Mouse (Mus musculus) T-helper 17 cell (primary cell): ENCODE results near the gene Cep57l1.

Experiments
- in situ Hi-C, 2 experiments: fragments of 300-600 bp; cut with MboI, MseI; formaldehyde crosslinking; loops; 1 replicate in 1 of 2; 2 replicates in 1 of 2; pipeline ENCODE4 v1.15.1; 2025; ENCODE audit warnings: high pct_unique_total_duplicates in 2 of 2

Cep57l1 gene

GRCm38 (mm10) chr10:41749306-41749705, 60.4 kb downstream of the Cep57l1 start:
- in situ Hi-C loops, result no loop called here

DNA sequence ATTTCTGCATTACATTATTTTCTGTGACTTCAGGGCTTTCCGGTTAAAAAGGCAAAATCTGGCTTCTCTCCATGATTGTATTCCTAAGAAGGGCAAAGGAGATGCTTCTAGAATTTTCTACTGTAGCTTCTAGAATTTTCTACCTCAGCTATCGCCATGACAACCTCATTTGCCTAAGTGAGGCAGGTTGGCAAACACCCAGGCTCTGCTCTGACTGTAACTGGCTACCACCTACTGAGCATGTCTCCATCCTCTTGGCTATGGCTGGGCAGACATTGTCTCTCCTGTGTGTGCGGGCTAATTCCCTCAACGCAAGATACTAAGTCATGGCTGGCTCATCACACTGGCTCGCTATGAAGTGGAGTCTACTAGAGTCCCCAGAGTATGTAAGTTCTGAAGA, 63.1 kb downstream of the Cep57l1 start:
- in situ Hi-C loops, result no loop called here

DNA sequence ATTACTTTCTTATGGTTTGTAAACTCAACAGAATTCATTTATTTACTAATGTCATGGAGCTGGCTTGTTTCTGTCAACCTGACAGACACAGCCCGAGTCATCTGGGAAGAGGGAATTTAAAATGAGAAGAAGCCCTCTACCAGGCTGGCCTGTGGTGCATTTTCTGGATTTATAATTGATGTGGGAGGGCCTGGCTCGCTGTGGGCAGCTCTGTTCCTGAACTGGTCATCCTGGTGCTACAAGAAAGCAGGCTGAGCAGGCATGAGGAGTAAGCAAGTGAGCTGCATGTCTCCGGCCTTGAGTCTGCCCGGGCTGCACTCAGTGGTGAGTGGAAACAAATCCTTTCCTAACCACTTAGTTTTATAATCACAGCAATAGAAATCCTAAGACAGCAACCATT, 65.7 kb downstream of the Cep57l1 start:
- in situ Hi-C loops, result no loop called here

DNA sequence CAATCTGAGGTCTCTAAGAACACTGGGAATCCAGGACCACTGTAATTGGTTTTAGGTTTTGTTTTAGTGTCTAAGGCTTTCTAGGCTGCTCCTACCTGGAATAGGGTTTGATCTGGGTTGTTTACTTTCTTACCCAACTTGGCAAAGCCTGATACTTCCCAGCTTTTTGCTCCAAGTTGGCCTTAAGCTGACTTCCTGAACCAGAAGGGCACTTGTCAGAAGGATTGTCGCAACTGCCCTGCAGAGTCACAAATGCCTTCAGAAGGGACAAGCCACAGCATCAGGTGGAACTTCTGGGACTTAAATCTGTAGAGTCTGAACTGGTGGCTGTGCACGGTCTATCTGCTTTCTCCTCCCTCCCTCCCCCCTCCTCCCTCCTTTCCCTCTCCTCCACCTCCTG, 69.5 kb downstream of the Cep57l1 start:
- in situ Hi-C loops, result no loop called here

- in situ Hi-C loops, result no loop called here
Measured at GRCm38 (mm10) chr10:41737245-41737644, 72.4 kb downstream of the Cep57l1 start.

DNA sequence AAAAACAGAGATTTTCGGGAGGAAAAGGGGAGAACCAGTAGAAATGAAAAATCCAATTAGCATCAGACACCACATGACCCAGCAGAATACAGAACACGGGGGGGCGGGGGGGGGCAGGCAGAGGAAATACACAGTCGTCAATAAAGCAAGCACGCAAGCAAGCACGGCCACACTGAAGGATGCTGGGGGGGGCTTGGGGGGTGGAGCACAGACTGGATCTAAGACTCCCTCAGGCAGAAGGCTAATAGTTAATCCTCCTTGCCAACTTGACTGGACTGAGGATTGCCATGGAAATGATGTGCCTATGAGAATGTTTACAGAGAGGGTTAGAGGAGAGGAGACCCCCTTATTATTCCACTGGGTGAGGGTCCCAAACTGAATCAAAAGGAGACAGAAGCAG, 74.3 kb downstream of the Cep57l1 start:
- in situ Hi-C loops, result no loop called here

DNA sequence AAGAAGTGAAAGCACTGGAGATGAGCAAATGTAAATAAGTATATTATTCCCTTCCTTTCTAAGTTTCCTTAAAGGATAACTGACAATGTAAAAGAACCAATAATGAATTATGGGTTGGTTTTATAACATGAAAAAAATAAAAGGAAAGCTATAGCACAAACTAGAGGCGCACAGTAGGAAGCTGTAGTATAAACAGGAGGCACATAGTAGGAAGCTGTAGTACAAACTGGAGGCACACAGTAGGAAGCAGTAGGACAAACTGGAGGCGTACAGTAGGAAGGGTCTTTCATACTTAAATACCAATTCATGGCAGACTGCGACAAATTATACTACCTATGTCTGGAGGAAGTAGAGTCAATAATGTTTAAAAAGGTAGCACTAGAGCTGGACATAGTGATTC, 76.5 kb downstream of the Cep57l1 start:
- in situ Hi-C loops, result no loop called here

DNA sequence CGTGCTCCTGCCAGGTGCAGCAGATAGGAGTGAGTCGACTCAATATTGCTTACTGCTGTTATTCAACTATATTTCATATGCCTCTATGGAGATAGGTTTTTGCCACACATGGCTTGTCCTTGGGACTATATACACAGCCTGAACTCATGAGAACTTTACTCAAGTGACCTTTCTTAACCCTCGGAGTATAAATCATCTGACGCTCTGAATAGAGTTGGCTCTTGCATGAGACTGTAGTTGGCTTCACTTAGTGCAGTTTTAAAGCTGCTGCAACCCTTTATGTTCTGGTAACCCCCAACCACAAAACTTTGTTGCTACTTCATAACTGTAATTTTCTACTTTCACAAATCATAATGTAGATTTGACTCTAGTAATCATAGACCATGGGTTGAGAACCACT, 77.7 kb downstream of the Cep57l1 start:
- in situ Hi-C loops, result no loop called here

DNA sequence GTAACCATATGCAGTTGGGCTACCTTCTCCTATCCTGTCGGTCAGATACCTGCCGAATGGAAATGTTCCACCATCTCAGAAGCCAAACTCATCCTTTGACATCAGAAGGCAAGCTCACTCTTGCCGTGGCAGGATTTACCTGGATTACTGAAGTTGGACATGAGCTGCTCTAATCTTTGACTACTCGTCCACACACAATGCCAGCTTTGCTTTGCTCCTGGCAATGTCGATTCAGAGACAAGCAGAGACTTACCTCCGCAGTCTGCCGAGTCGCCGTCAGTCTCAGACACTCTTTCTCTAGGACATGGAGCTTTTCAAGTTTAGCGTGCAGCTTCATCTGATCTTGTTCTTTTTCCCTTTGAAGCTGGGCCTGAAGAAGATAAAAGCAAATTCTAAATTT, 78.9 kb downstream of the Cep57l1 start:
- in situ Hi-C loops, result no loop called here

DNA sequence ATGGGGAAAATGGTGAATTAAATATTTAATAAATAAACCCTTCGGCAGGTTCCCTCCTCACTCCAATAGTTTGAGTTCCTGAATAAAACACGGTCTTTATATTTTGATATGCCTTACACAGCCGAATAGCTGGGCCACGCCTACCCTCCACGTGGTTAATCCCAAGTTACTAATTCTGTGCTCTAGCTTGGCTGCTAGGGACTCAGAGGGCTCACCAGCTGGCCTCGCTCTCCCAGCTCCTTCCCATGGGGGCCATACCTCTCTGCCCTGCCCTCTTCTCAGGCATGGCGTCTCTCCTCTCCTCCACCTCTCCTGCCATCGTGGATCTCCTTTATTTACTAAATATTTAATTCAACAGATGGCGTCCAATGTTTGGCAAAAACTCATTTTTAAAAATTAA, 83.5 kb downstream of the Cep57l1 start:
- in situ Hi-C loops, result no loop called here

- in situ Hi-C loops, result no loop called here
Measured at GRCm38 (mm10) chr10:41719587-41719986, 90.1 kb downstream of the Cep57l1 start.

DNA sequence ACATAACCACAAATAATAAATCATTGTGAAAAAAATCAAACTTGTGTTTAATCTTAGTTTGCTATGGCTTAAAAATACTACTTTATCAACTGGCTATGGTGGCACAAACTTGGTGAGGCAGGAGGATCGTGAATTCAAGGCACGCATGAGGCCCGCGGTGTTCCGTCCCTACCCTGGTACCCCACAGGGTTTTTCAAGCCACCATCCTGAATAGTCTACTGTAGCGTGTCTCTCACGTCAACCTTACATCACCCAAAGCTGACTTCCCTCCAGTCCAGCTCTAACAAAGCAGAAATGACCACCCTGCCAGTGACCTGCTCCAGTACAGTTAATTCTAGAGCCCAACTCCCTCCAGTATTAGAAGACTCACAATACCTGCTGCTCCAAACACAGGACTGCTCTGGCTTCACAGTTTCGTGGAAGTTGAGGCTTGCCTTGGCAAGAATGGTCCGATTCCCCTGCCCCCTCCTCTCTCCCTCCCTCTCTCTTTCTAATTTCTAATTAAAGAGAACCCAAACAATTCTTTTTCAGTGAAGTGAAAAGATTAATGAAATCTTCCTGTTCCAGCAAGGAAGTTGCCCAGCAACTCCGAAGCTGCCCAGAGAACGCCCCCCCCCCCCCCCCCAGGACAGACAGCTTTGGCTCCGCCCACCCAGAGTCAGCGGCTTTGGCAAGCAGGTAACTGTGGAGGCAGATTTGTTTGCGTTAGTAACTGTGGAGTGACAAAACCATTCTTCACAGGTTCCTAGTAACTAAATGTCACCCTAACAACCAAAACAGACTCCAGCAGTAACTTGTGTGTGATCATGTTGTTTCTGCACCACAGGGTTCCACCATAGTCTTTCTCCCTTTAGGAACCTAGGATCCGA, 93.4 kb downstream of the Cep57l1 start, which contains the start of gene Ccdc162:
Gene Ccdc162 (minus strand): TSS at position 606 of the 869 bp plus-strand sequence.
- in situ Hi-C loops, result no loop called here

DNA sequence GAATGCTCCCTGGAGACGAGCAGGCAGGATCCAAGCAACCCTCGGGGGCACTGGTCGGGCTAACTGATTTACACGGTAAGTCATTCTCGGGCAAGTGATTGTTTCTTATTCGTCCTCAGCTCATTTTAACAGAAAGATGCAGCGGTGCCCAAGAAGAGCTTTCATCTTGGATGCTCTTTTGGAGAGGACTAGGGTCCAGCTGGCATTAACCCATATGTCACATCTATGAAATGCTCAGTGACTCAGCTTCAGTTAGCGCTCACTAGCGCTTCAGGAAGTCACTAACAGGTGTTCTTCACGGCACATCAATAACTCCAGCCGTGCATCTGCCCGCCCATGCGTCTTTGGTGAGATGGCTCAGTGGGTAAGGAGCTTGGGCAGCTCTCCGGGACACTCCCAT, 94.1 kb downstream of the Cep57l1 start:
- in situ Hi-C loops, result no loop called here

- in situ Hi-C loops, result no loop called here
Measured at GRCm38 (mm10) chr10:41711467-41711866, 98.2 kb downstream of the Cep57l1 start.

- in situ Hi-C loops, result no loop called here
Measured at GRCm38 (mm10) chr10:41710773-41711172, 98.9 kb downstream of the Cep57l1 start.

GRCm38 (mm10) chr10:41709341-41709740, 100.3 kb downstream of the Cep57l1 start:
- in situ Hi-C loops, result no loop called here

GRCm38 (mm10) chr10:41699669-41700068, 110.0 kb downstream of the Cep57l1 start:
- in situ Hi-C loops, result no loop called here

GRCm38 (mm10) chr10:41697040-41697439, 112.6 kb downstream of the Cep57l1 start:
- in situ Hi-C loops, result no loop called here

- in situ Hi-C loops, result loop anchor here (5.0 kb wide), 4 partner anchors 184 to 606 kb away; no protein-coding TSS in a partner anchor
Measured at GRCm38 (mm10) chr10:41690978-41691377, 118.7 kb downstream of the Cep57l1 start.

- in situ Hi-C loops, result loop anchor here (5.0 kb wide), 4 partner anchors 183 to 607 kb away; no protein-coding TSS in a partner anchor
Measured at GRCm38 (mm10) chr10:41689941-41690887, 119.5 kb downstream of the Cep57l1 start.

DNA sequence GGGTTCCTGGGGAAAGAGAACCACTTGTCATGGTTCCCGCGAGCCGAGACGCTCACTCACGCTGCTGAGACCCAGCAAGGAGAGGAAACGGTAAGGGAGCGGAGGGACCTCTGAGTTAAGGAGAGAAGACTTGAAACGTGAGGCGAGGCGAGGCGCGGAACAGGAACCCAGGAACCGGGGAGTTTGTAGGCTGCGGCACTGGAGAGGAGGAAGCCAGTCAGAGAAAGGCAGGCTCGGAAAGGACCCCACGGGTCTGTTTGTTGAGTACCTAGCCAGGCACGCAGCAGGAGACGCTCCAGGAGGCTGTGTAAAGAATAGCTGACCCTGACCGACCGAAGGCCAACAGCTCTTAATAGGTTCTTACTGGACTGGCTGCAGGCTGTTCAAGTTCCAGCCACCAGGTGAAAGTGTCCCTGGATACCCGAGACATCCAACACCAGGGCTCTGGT, 125.1 kb downstream of the Cep57l1 start:
- in situ Hi-C loops, result loop anchor here in 1 of 2 experiments (5.0 kb wide), 1 partner anchor 177 kb away; no protein-coding TSS in a partner anchor
